Mouse (Mus musculus) stomach, embryonic 16.5 days (tissue): ENCODE data around the gene Ube2n. TPM values are rescaled to one million over a fixed set of nuclear protein-coding genes. Genes with fewer than 3 reads are reported as not detected.

ENCODE experiments used
- ATAC-seq: fragments of 200-750 bp; cut with Nextera tagmentation; 2 replicates; pipeline ENCODE4 v1.8.0; 2017; ENCODE audit warnings: moderate number of reproducible peaks, moderate TSS enrichment; ENCODE audit not compliant: insufficient read depth, low FRiP score
- H3K27ac ChIP-seq: fragments of 300-500 bp; sonication (generic); 2 replicates; pipeline ENCODE4 v1.5.1; 2014; ENCODE audit warnings: low read length
- H3K27me3 ChIP-seq: fragments of 300-500 bp; sonication (generic); 2 replicates; pipeline ENCODE4 v1.6.1; 2014; ENCODE audit warnings: low read length, control low read depth, mixed read lengths; ENCODE audit not compliant: control insufficient read depth, insufficient read depth
- H3K36me3 ChIP-seq: fragments of 300-500 bp; sonication (generic); 2 replicates; pipeline ENCODE4 v1.6.1; 2014; ENCODE audit warnings: low read length; ENCODE audit not compliant: control insufficient read depth, insufficient read depth
- H3K4me1 ChIP-seq: fragments of 300-500 bp; sonication (generic); 2 replicates; pipeline ENCODE4 v1.6.1; 2014; ENCODE audit warnings: low read length, control low read depth, mixed read lengths; ENCODE audit not compliant: control insufficient read depth, insufficient read depth
- H3K4me2 ChIP-seq: fragments of 300-500 bp; sonication (generic); 2 replicates; pipeline ENCODE4 v1.6.1; 2014; ENCODE audit warnings: low read depth, low read length, mixed read lengths
- H3K4me3 ChIP-seq: fragments of 300-500 bp; sonication (generic); replicated peaks from 2 replicates; pipeline ENCODE4 v1.5.1; 2014; ENCODE audit warnings: mild to moderate bottlenecking, low read length
- H3K9ac ChIP-seq: fragments of 300-500 bp; sonication (generic); 2 replicates; pipeline ENCODE4 v1.6.1; 2014; ENCODE audit warnings: low read length
- H3K9me3 ChIP-seq: fragments of 300-500 bp; sonication (generic); replicated peaks from 2 replicates; pipeline ENCODE4 v1.6.1; 2016; ENCODE audit warnings: low read length, control low read depth; ENCODE audit not compliant: control insufficient read depth
- WGBS: fragments of 180-500 bp; shearing (Covaris S2); extraction: QIAGEN DNeasy Blood & Tissue Kit; methylation state at CpG from one replicate; pipeline ENCODE4 v1.1.7; 2014; 5-methylcytosine and 5-hydroxymethylcytosine counted together
- polyA plus RNA-seq: library from polyadenylated mRNA; unstranded; fragments of >200 nt; fragmentation: Nextera tagmentation; extraction: Ambion mirVana; gene quantifications from 2 replicates; pipeline ENCODE4 v1.2.1, GENCODE M21; 2015

Gene Ube2n
- polyA plus RNA-seq, 1 experiment from 2014 or later, result 302 TPM

GRCm38 (mm10) chr10:95533382-95533781, 18.4 kb downstream of the Ube2n start:
- peaks cover 6% of the 10 kb centered on the region; the same call in 1 of the 2 replicates for H3K4me1 ChIP-seq
- H3K9ac ChIP-seq, result no peak overlapping the region
- H3K9me3 ChIP-seq, result no peaks in the 10 kb centered on the region
- no peak overlapping the region for H3K4me2 ChIP-seq
- no peaks in the 10 kb centered on the region for H3K27me3 ChIP-seq
- 90% methylated on average over 7 of the region's 7 CpGs for WGBS
- H3K27ac ChIP-seq, result no peak overlapping the region
- no peak overlapping the region for H3K4me3 ChIP-seq
- ATAC-seq, result no peak
- H3K36me3 ChIP-seq, result no peaks in the 10 kb centered on the region

- Histone ChIP-seq H3K4me3 (no peak overlapping the region), H3K9me3 (no peaks in the 10 kb centered on the region), H3K36me3 (no peaks in the 10 kb centered on the region), H3K9ac (no peak overlapping the region), H3K4me1 (0 out of 2 replicates have a peak, but pooled peaks cover 3% of the 10 kb centered on the region), H3K27ac (no peak overlapping the region), H3K27me3 (no peaks in the 10 kb centered on the region), H3K4me2 (no peak overlapping the region)
- no peak for ATAC-seq
- 88% methylated on average over 7 of the region's 8 CpGs for WGBS
Observed at GRCm38 (mm10) chr10:95535399-95536221, 20.7 kb downstream of the Ube2n start.

DNA sequence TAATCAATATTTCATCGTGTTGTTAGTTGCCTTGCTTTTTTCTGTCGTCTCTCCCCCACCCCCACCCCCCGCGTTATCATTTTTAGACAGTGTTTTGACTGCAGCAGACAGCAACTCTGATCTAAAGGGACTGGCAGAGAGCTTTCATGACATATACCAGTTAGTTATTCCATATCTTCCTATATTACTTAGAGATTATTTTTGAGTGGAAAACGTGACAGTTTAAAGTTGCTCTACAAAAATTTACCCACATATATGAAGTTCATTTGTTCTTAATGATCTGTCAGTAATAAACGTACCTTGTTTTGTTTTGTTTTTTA, 21.2 kb downstream of the Ube2n start:
- Histone ChIP-seq H3K4me1 (0 out of 2 replicates have a peak, but pooled peaks cover 3% of the 10 kb centered on the region), H3K9me3 (no peaks in the 10 kb centered on the region), H3K9ac (no peak overlapping the region), H3K36me3 (no peaks in the 10 kb centered on the region), H3K4me3 (no peak overlapping the region), H3K4me2 (no peak overlapping the region), H3K27me3 (no peaks in the 10 kb centered on the region), H3K27ac (no peak overlapping the region)
- no peak for ATAC-seq
- 76% methylated on average over 6 of the region's 6 CpGs for WGBS

DNA sequence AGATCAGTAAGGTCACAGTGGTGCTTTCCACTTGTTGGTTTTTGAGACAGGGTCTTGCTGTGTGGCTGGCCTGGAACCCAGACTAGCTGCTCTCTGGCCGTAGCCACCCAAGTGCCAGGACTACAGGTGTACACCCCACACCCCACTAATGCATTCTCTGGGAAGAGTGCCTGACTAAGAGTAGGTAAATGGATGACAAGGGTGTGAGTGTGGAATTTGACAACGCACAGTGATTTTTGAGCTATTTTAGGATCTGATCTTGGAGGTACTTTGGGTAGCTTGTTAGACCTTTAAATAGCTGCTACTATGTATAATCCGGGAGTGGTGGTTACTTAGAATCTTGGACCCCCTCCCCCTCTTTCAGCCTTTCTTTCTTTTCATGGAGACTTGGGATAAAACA, 24.3 kb downstream of the Ube2n start:
- ATAC-seq, result no peak
- Histone ChIP-seq H3K4me1 (no peaks in the 10 kb centered on the region), H3K27me3 (no peaks in the 10 kb centered on the region), H3K9me3 (no peaks in the 10 kb centered on the region), H3K9ac (no peak overlapping the region), H3K4me2 (no peak overlapping the region), H3K4me3 (no peak overlapping the region), H3K36me3 (no peaks in the 10 kb centered on the region), H3K27ac (no peak overlapping the region)
- 87% methylated on average over 3 of the region's 3 CpGs for WGBS

GRCm38 (mm10) chr10:95539841-95540240, 24.9 kb downstream of the Ube2n start:
- WGBS, result 84% methylated on average over 3 of the region's 3 CpGs
- no peak for ATAC-seq
- H3K27me3 ChIP-seq, result no peaks in the 10 kb centered on the region
- H3K4me3 ChIP-seq, result no peak overlapping the region
- no peaks in the 10 kb centered on the region for H3K4me1 ChIP-seq
- no peak overlapping the region for H3K27ac ChIP-seq
- H3K36me3 ChIP-seq, result no peaks in the 10 kb centered on the region
- no peaks in the 10 kb centered on the region for H3K9me3 ChIP-seq
- no peak overlapping the region for H3K9ac ChIP-seq
- H3K4me2 ChIP-seq, result no peak overlapping the region

GRCm38 (mm10) chr10:95542916-95543315, 28.0 kb downstream of the Ube2n start:
- H3K4me1 ChIP-seq, result no peaks in the 10 kb centered on the region
- peaks cover 5% of the 10 kb centered on the region; the same call in 1 of the 2 replicates for H3K36me3 ChIP-seq
- no peak overlapping the region for H3K4me2 ChIP-seq
- H3K9me3 ChIP-seq, result no peaks in the 10 kb centered on the region
- no peaks in the 10 kb centered on the region for H3K27me3 ChIP-seq
- no peak for ATAC-seq
- 86% methylated on average over 4 of the region's 4 CpGs for WGBS
- no peak overlapping the region for H3K4me3 ChIP-seq
- H3K27ac ChIP-seq, result no peak overlapping the region
- H3K9ac ChIP-seq, result no peak overlapping the region

DNA sequence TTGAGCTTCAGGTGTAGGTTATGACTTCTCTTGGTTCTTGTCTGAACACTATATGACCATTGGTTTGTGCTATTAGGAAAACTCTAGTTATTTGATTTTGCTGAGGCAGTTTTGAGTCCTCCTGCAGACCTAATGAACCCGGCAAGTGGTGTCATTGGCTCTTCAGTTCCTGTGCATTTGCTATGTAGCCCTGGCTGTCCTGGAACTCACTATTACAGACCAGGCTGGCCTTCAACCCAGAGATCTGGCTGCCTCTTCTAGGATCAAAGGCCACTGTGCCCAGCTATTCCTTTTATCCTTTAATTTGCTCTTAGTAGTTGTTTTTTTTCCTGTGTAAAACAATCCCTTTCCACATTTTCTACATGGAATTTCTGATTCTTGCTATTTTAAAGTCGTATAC, 28.4 kb downstream of the Ube2n start:
- H3K4me2 ChIP-seq, result no peak overlapping the region
- WGBS, result 87% methylated on average over 2 of the region's 2 CpGs
- no peaks in the 10 kb centered on the region for H3K9me3 ChIP-seq
- no peaks in the 10 kb centered on the region for H3K27me3 ChIP-seq
- H3K4me3 ChIP-seq, result no peak overlapping the region
- no peaks in the 10 kb centered on the region for H3K4me1 ChIP-seq
- peaks cover 5% of the 10 kb centered on the region; the same call in 1 of the 2 replicates for H3K36me3 ChIP-seq
- no peak for ATAC-seq
- H3K9ac ChIP-seq, result no peak overlapping the region
- H3K27ac ChIP-seq, result no peak overlapping the region

- peaks cover 5% of the 10 kb centered on the region; the same call in 1 of the 2 replicates for H3K36me3 ChIP-seq
- no peaks in the 10 kb centered on the region for H3K4me1 ChIP-seq
- no peaks in the 10 kb centered on the region for H3K27me3 ChIP-seq
- ATAC-seq, result no peak
- H3K9me3 ChIP-seq, result no peaks in the 10 kb centered on the region
- no peak overlapping the region for H3K4me2 ChIP-seq
- no peak overlapping the region for H3K27ac ChIP-seq
- no peak overlapping the region for H3K4me3 ChIP-seq
- no peak overlapping the region for H3K9ac ChIP-seq
Observed at GRCm38 (mm10) chr10:95544004-95544403, 29.1 kb downstream of the Ube2n start.

GRCm38 (mm10) chr10:95544651-95545050, 29.7 kb downstream of the Ube2n start:
- 80% methylated on average over 2 of the region's 2 CpGs for WGBS
- H3K4me3 ChIP-seq, result no peak overlapping the region
- H3K4me1 ChIP-seq, result no peaks in the 10 kb centered on the region
- no peaks in the 10 kb centered on the region for H3K9me3 ChIP-seq
- H3K9ac ChIP-seq, result no peak overlapping the region
- ATAC-seq, result no peak
- H3K27me3 ChIP-seq, result no peaks in the 10 kb centered on the region
- no peak overlapping the region for H3K4me2 ChIP-seq
- no peak overlapping the region for H3K27ac ChIP-seq
- H3K36me3 ChIP-seq, result peaks cover 5% of the 10 kb centered on the region; the same call in 1 of the 2 replicates
